Mouse (Mus musculus) CH12.LX (cell line): ENCODE data around the gene Tinagl1.

Source experiments
- CHD1 ChIP-seq: IDR thresholded peaks from 2 replicates; pipeline ENCODE4 v1.6.1; 2012; ENCODE audit warnings: low read depth, low read length, improper control_type of control experiment, inconsistent platforms
- CHD2 ChIP-seq: IDR thresholded peaks from 2 replicates; pipeline ENCODE4 v1.6.1; 2011; ENCODE audit warnings: low read length, improper control_type of control experiment
- CTCF ChIP-seq, 2 experiments: IDR thresholded peaks in 1 of 2; conservative IDR thresholded peaks in 1 of 2; 2 replicates each; pipeline ENCODE4 v1.5.1; 2011 to 2012; ENCODE audit warnings: low read depth in 2 of 2, low read length in 2 of 2, improper control_type of control experiment in 1 of 2, inconsistent platforms in 1 of 2, mild to moderate bottlenecking in 1 of 2, moderate library complexity in 1 of 2
- MXI1 ChIP-seq: IDR thresholded peaks from 2 replicates; pipeline ENCODE4 v1.6.1; 2011; ENCODE audit warnings: mild to moderate bottlenecking, low read depth, low read length, improper control_type of control experiment
- POLR2A ChIP-seq: IDR thresholded peaks from 2 replicates; pipeline ENCODE4 v1.6.1; 2011; ENCODE audit warnings: low read depth, mild to moderate bottlenecking, improper control_type of control experiment, low read length
- TBP ChIP-seq: conservative IDR thresholded peaks from 2 replicates; pipeline ENCODE4 v1.6.1; 2011; ENCODE audit warnings: low read depth, low read length, improper control_type of control experiment
- ZC3H11A ChIP-seq: IDR thresholded peaks from 2 replicates; pipeline ENCODE4 v1.6.1; 2012; ENCODE audit warnings: low read depth, mild to moderate bottlenecking, inconsistent platforms, low read length, improper control_type of control experiment

GRCm38 (mm10) chr4:130196542-130196941 lies 21.6 kb upstream of the Tinagl1 start:
- TF ChIP-seq MXI1 (no peak), ZC3H11A (no peak), CTCF (conservative IDR thresholded peaks at IDR 0.05 in 1 of 2, IDR thresholded peaks at IDR 0.05 in 1 of 2; ENCODE audit: low read depth in 2 of 2, low read length in 2 of 2) (no peak), CHD1 (no peak), CHD2 (no peak), POLR2A (no peak), TBP (no peak)
